Comparison of ENCODE assay signal across 32 mouse cellular contexts in the genomic region with DNA sequence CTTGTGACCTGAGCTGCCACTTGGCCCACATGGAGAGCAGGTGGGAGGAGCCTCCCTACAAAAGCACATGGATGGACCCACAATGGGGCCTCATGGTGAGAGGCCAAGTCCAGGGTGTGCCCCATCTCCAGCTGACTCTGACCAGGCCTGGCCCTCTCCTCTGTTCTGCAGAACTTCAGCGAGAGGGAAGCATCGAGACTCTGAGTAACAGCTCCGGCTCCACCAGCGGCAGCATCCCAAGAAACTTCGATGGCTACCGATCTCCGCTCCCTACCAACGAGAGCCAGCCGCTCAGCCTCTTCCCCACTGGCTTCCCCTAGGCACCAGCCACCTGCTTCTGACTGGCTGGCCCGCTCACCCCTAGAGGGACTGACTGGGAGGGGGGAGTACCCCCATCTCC. TPM values are rescaled to one million over a fixed set of nuclear protein-coding genes. Genes with fewer than 3 reads are reported as not detected.
DNase-seq lines count a peak whose midpoint lies in the region; ATAC-seq and TF ChIP-seq lines count a peak whose summit lies in the region.
"Had no signal": no experiment of that assay in that cellular context is flagged by ENCODE, and none has a peak within 500 bp of the region (broad histone marks: within the 10 kb centered on the region; RNA-seq: fewer than 3 reads in every experiment).

No protein-coding gene starts in this region.

- H3K27me3 ChIP-seq in heart, embryonic 10.5 days (ENCODE audit: insufficient read depth, poor library complexity, severe bottlenecking) = peaks cover 98% of the 10 kb centered on the region
- no peaks in the 10 kb centered on the region for H3K27me3 ChIP-seq in kidney, adult 2 months (replicated peaks; ENCODE audit: control insufficient read depth, insufficient read depth, low read length)
- 0 out of 2 replicates have a peak, but pooled peaks cover 7% of the 10 kb centered on the region for H3K27me3 ChIP-seq in kidney, postnatal 0 days (ENCODE audit: insufficient read depth, low read length)
- H3K27me3 ChIP-seq: CH12.LX, Patski had no signal

- no peak overlapping the region for H3K4me3 ChIP-seq in heart, embryonic 10.5 days
- H3K4me3 ChIP-seq in kidney, adult 2 months (ENCODE audit: insufficient read depth, low read depth, low read length) = no peak overlapping the region
- no peak overlapping the region for H3K4me3 ChIP-seq in kidney, postnatal 0 days (replicated peaks; ENCODE audit: low read depth, low read length)
- H3K4me3 ChIP-seq: embryonic facial prominence, embryonic 12.5 days; embryonic facial prominence, embryonic 15.5 days; gastrocnemius, adult 2 months; heart, embryonic 13.5 days; hindbrain, embryonic 12.5 days; hindbrain, embryonic 15.5 days had no signal

- H3K9ac ChIP-seq in kidney, postnatal 0 days (ENCODE audit: low read depth, low read length) = no peak overlapping the region
- H3K9ac ChIP-seq: embryonic facial prominence, embryonic 12.5 days; embryonic facial prominence, embryonic 15.5 days; forebrain, postnatal 0 days; heart, embryonic 13.5 days; hindbrain, embryonic 12.5 days; hindbrain, embryonic 15.5 days had no signal

- no peak for TF ChIP-seq POLR2A in kidney, adult 2 months (IDR thresholded peaks at IDR 0.05; ENCODE audit: low read depth, low read length)

- H3K36me3 ChIP-seq in heart, embryonic 10.5 days = no peaks in the 10 kb centered on the region
- no peaks in the 10 kb centered on the region for H3K36me3 ChIP-seq in kidney, adult 2 months (ENCODE audit: control insufficient read depth, insufficient read depth, low read length)
- H3K36me3 ChIP-seq in kidney, postnatal 0 days (ENCODE audit: insufficient read depth, low read length) = no peaks in the 10 kb centered on the region
- H3K36me3 ChIP-seq: embryonic facial prominence, embryonic 12.5 days; embryonic facial prominence, embryonic 15.5 days; G1E; heart, embryonic 13.5 days; hindbrain, embryonic 12.5 days; hindbrain, embryonic 15.5 days had no signal

- H3K27ac ChIP-seq in heart, embryonic 10.5 days = peak overlapping the region; percentile 65; the same call in 1 of the 2 replicates
- peak overlapping the region; percentile 53 for H3K27ac ChIP-seq in kidney, adult 2 months (ENCODE audit: insufficient read depth, low read depth, low read length)
- 0 out of 2 replicates have a peak overlapping the region, but pooled peaks have one; percentile 78 for H3K27ac ChIP-seq in kidney, postnatal 0 days
- H3K27ac ChIP-seq: embryonic facial prominence, embryonic 12.5 days; embryonic facial prominence, embryonic 15.5 days; heart, embryonic 13.5 days; hindbrain, embryonic 12.5 days; hindbrain, embryonic 15.5 days had no signal

- ATAC-seq in kidney, postnatal 0 days (replicated peaks; ENCODE audit: low FRiP score, low read depth) = no peak
- ATAC-seq: forebrain, embryonic 14.5 days; forebrain, postnatal 0 days; Patski had no signal

- 68% methylated on average over 10 of the region's 10 CpGs for WGBS in heart, embryonic 10.5 days
- 92% methylated on average over 10 of the region's 10 CpGs for WGBS in kidney, adult 2 months
- 87% methylated on average over 10 of the region's 10 CpGs for WGBS in kidney, postnatal 0 days

- peaks cover 97% of the 10 kb centered on the region for H3K4me1 ChIP-seq in heart, embryonic 10.5 days
- peaks cover 25% of the 10 kb centered on the region for H3K4me1 ChIP-seq in kidney, adult 2 months (ENCODE audit: control insufficient read depth, insufficient read depth, low read length)
- peaks cover 47% of the 10 kb centered on the region for H3K4me1 ChIP-seq in kidney, postnatal 0 days (replicated peaks; ENCODE audit: insufficient read depth, low read length)

- no peak for TF ChIP-seq CTCF in kidney, adult 2 months (conservative IDR thresholded peaks at IDR 0.05; ENCODE audit: insufficient read depth, insufficient read length, low read depth, low read length)
- TF ChIP-seq CTCF in kidney, postnatal 0 days (IDR thresholded peaks at IDR 0.05; ENCODE audit: low read depth) = no peak

- H3K4me2 ChIP-seq in kidney, postnatal 0 days (ENCODE audit: low read length) = no peak overlapping the region
- H3K4me2 ChIP-seq: embryonic facial prominence, embryonic 12.5 days; embryonic facial prominence, embryonic 15.5 days; heart, embryonic 13.5 days; hindbrain, embryonic 12.5 days; hindbrain, embryonic 15.5 days had no signal

- no peak for DNase-seq in heart, embryonic 10.5 days (ENCODE audit: low spot score)
- no peak for DNase-seq in heart, postnatal 4 days
- DNase-seq in kidney, adult 2 months = no peak
- no peak for DNase-seq in kidney, postnatal 4 days
- DNase-seq in kidney, postnatal 0 days (ENCODE audit: low spot score) = no peak
- no peak for DNase-seq in kidney, adult 8-10 months
- DNase-seq in spleen, postnatal 4 days (ENCODE audit: low spot score in 2 of 2) = no peak
- DNase-seq: adrenal gland, postnatal 36 days; B cell, adult 2 months; cerebellum, adult 18-20 months; cerebellum, adult 9-10 months; cerebellum, postnatal 14 days; forebrain, postnatal 0 days; gastrocnemius, adult 2 months; gastrocnemius, postnatal 14 days; heart, adult 18-20 months had no signal

- no peaks in the 10 kb centered on the region for H3K9me3 ChIP-seq in heart, embryonic 10.5 days
- H3K9me3 ChIP-seq in kidney, postnatal 0 days (replicated peaks; ENCODE audit: low read length) = no peaks in the 10 kb centered on the region
- H3K9me3 ChIP-seq: embryonic facial prominence, embryonic 12.5 days; embryonic facial prominence, embryonic 15.5 days; heart, embryonic 13.5 days; hindbrain, embryonic 12.5 days; hindbrain, embryonic 15.5 days had no signal

RNA-seq across cellular contexts. Expression of gene Tbx2, which starts 7.3 kb away (rescaled TPM):
- 2.5 and 7.6 TPM in 2 replicates for polyA plus RNA-seq in heart, embryonic 10.5 days (2016; fragmentation: Nextera tagmentation; extraction: Ambion mirVana)
- 10 to 100 TPM; 11.3 to 11.5 TPM for total RNA-seq in heart, postnatal 4 days (2021)
- 58.5 and 66.9 TPM in 2 replicates for polyA plus RNA-seq in kidney, adult 2 months (2012; rRNA removed)
- 15.6 and 22.5 TPM in 2 replicates for polyA plus RNA-seq in kidney, postnatal 0 days (2015; fragmentation: Nextera tagmentation; extraction: Ambion mirVana)
- total RNA-seq: CH12.LX had no signal

RNA-seq across cellular contexts. Expression of gene Gm11444, which starts 25.1 kb away (rescaled TPM):
- polyA plus RNA-seq in heart, embryonic 10.5 days (2016; fragmentation: Nextera tagmentation; extraction: Ambion mirVana) = not detected in 2 replicates
- not detected for total RNA-seq in heart, postnatal 4 days (2021)
- polyA plus RNA-seq in kidney, adult 2 months (2012; rRNA removed) = not detected in 2 replicates
- not detected in 2 replicates for polyA plus RNA-seq in kidney, postnatal 0 days (2015; fragmentation: Nextera tagmentation; extraction: Ambion mirVana)
- total RNA-seq: adrenal gland, adult 18-20 months; adrenal gland, postnatal 10 days; adrenal gland, postnatal 36 days; CH12.LX; forebrain, postnatal 0 days; G1E; gastrocnemius, adult 2 months; gastrocnemius, postnatal 14 days; gastrocnemius, postnatal 4 days; heart, adult 18-20 months; heart, postnatal 25 days had no signal
- polyA plus RNA-seq: embryonic facial prominence, embryonic 12.5 days; forebrain, embryonic 11.5 days; forebrain, embryonic 14.5 days; forebrain, postnatal 0 days; frontal cortex, adult 2 months; G1E; heart, embryonic 13.5 days; heart, embryonic 16.5 days; hindbrain, embryonic 12.5 days; hindbrain, embryonic 15.5 days; Patski had no signal
